Mouse (Mus musculus) CD4-positive, CD25-positive, alpha-beta regulatory T cell, adult 2 months (primary cell): ENCODE results near the gene Gpr152.

Source experiments
- DNase-seq: peaks from one replicate; pipeline ENCODE4 v3.0.0-alpha.2; 2012; ENCODE audit warnings: low read depth, low spot score

Gene Gpr152

DNA sequence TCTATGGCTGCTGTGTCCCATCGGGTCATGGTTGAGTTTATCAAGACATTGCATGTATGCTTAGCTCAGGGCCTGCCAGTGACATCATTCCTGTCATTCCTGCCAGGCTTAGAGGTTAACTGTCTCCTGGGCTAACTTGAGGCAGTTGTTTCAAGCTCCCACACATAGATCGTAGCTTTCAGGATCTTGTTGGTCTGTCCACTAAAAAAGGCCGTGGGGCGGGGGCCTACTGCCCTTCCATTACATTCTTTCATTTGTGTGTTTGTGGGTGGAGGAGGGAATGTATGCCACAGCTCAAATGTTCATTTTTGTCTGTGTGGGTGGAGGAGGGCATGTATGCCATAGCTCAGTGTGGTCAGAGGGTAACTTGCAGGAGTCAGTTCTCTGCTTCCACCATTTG lies 9.5 kb upstream of the Gpr152 start:
- no peak for DNase-seq

DNA sequence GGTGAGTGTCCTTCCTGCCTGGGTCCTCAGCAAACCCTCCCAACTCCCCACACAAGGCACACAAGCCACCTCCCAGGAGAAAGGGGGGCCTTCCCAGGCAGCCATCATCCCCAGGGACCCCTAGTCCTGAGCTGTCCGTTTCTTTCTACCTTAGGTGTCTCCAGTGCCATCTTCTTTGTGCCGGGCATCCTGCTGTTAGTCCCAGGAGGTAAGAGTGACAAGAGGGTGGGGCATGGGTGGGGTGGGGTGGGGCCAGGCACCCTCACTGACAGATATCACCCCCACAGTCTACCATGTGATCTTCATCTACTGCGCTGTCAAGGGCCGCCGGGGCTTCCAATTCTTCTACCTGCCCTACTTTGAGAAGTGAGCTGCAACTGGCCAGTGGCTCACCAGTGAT lies 8.5 kb upstream of the Gpr152 start:
- DNase-seq: no peak

DNA sequence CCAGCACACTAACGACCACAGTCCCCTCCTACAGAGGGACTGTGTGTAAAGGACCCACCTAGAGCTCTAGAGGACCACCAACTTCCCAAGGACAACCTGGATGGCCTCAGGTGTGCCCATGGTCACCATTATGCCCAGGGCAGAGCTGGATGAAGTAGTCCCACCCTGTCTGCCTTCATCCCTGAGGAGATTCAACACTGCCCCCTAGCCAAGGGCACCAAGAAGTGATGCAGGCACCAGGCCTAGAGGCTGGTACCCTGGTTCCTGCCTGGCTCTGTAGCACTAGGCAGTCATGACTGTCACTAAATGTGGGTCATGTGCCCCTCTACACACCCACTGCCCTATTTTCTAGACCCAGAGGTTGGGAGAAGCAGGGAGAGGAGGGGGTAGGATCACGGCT lies 7.8 kb upstream of the Gpr152 start:
- no peak for DNase-seq

DNA sequence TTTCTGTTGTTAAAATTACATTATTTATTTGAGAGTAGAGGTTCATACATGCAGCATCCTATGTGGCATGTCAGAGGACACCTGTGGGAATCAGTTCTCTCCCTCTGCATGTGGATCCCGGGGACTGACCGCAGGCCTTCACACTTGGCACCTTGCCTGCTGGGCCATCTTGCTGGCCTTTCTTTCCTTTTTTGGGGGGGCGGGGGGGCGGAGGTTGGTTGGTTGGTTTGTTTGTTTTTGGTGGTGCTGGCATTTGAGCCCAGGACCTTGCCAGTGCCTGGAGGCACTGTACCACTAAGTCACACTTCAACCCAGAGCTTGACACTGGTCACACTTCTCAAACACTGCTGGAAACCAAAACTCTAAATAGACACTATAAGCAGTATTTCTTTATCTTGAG lies 5.2 kb upstream of the Gpr152 start:
- DNase-seq: no peak

DNA sequence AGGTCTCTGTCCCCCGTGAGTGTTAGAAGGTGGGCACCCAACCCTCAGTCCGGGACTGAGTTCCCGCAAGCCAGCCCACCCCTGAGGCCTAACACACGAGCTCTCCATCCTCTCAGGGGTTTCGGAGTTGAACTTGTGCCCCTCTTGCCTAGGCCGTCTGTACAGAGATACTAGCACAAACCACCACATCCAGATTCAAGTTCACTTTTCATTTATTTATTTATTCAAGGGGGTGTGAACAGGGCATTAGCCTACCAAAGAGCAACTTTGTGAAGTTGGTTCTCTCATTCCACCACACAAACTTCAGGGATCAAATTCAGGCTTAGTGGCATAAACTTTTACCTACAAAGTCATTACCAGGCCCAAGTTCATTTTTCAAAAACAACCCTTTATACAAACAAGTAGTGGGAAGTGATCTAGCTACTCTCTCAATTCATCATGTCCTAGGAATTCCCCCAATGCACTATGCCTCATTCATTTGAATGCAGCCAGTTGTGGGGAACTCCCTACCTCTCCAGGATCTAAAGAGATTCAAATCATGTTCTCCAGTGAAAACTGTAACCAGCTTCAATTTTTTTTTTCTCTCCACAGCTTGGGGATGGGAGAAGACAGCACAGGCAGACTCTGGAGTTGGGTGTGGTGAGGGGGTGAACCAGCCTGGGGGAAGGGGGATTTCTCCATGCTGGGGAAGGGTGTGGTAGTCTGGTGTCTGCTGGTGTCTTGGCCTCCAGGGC lies 4.2 kb upstream of the Gpr152 start:
- peak; percentile 45 for DNase-seq

DNA sequence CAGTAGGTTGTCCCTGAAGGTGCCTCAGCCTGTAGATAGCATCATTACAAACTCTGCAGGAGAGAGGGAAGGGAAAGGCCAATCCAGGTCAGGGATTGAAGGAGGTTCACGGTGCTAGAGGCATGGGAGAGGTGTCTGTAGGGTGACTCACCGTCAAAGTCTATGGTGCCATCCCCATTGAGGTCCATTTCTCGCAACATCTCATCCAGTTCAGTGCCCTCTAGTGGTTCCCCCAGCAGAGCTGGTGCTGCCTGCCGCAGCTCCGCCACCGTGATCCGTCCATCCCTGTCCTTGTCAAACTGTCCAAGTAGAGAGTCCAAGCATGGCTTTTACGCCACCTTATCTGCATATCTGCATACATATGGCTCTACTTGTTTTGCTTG lies 3.6 kb upstream of the Gpr152 start:
- peak; percentile 66 for DNase-seq

DNA sequence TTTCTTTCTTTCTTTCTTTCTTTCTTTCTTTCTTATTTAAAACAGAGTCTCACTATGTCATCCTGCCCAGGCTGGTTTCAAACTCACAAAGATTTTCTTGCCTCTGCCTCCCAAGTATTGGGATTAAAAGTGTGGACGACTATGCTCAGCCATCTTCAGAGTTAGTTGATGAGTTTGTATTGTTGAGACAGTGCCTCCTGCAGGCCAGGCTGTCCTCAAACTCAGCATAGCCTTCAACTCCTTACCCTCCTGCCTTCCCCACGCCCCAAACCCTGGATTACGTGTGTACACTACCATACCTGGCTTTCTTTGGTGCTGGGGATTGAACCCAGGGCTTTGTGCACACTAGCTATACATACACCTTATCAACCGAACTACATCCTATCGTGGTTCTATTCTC lies 3.1 kb upstream of the Gpr152 start:
- DNase-seq: peak; percentile 62

DNA sequence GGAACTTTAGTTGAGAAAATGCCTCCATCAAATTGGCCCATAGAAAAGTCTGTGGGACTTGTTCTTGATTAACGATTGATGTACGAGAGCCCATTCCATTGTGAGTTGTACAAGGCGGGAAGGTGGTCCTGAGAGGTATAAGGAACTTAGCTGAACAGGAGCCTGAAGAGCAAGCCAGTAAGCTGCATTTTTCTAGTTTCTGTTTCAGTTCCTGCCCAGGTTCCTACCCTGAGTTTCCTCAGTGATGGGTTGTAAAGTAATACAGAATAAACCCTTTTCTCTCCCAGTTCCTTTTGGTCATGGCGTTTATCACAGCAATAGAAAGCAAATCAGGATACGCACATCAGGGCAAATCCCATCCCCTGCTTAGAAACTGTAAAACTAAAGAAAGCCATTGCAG lies 1.7 kb upstream of the Gpr152 start:
- peak; percentile 39 for DNase-seq

DNA sequence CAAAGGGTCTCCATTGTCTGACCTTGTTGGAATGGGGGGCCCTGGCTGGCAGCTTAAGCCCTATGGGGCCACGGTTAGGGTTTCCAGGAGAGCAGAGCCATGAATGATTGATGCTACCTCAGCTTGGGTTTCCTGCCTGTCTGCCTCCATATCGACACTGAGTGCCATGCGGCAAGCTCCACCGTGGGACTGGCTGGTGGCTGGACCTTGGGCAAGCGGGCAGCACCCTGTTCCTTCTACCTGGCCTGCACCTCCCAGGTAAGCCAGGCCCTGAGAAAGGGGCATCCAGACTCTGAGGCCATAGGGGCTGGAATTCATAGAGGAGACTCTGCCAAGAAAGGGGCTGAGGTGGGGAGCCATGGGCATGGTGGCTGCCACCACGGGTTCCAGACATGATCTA lies 560 bp downstream of the Gpr152 start:
- no peak for DNase-seq

DNA sequence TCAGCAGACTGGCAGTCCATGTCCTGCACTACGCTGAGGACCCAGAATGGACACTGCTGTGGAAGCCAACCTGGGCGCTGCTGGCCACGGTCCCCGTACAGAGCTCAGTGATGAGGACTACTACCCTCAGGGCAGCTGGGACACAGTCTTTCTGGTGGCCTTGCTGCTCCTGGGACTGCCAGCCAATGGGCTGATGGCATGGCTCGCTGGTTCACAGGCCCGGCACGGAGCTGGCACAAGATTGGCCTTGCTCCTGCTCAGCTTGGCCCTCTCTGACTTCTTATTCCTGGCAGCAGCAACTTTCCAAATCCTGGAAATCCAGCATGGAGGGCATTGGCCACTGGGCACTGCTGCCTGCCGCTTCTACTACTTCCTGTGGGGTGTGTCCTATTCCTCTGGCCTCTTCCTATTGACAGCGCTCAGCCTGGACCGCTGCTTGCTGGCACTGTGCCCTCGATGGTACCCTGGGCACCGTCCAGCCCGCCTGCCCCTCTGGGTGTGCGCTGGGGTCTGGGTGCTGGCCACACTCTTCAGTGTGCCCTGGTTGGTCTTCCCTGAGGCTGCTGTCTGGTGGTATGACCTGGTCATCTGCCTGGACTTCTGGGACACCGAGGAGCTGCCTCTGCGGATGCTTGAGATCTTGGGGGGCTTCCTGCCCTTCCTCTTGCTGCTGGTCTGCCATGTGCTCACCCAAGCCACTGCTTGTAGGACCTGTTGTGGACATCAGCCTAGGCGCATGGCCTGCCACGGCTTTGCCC lies 3.0 kb downstream of the Gpr152 start:
- no peak for DNase-seq

DNA sequence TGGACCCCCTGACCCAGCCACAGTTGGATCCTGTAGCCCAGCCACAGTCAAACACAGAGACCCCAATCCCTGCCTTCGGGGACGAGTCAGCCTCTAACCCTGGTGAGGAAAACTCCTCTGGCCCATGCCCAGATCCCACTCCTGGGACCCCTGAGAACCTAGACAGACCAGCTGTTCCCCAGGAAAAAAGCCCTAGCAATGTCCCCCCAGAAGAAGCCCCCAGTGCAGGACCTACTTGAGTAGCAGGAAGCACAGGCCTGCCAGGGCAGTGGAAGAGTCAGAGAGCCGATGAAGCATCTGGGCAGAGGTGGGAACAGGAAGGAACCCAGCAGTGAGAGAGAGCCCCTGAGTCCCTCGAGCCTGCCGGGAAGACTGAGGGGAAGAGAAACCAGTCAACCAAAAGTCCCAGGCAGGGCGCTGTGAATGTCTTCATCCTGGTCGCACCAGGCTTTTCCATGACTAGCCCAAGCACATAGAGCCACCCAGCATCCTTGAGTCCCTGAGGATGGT lies 4.2 kb downstream of the Gpr152 start, which contains the start of gene Cabp4:
TSS of gene Cabp4 (minus strand) at position 275 of the 510 bp plus-strand sequence.
- no peak for DNase-seq

DNA sequence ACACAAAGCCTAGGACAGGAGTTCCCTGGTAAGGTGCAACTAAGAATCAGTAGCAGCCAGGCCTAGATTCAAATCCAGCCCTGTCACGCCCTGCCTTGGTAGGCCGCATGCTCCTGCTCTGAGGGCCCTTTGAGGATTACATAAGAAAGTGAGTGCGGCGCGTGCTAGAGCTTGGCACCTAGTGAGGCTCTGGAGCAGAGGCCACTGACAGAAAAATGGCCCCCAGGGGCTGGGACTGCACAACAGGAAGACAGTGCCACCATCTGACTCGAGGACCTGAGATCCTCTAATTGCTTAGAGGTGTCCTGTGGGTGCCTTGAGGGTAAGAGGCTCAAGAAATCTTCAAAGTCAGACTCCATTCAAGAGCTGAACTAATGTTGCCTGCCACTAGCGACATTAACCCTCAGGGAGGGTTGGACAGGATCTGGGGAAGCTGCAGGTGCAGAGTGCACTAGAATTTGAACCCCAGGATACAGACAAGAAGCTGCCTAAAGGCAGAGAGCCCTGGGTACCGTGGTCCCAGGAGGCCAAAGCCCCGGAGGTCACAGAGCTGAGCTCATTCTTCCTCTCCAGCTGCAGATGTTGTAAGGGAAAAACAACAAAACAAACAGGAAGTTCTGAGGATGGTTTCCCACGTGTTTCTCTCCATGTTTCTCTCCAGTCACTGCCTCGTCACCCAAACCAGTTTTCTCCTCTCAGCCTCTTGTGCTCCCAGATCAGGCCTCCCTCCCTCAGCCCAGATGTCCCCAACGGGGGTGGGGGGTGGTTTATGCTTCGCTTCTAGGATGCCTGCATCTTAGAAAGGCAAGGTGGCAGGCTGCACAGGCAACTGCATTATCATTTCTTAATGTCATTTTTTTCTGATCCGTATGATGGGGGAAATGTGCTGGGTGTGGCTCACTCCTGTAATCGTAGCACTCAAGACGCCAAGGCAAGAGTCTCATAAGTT lies 5.2 kb downstream of the Gpr152 start:
- peak; percentile 29 for DNase-seq

DNA sequence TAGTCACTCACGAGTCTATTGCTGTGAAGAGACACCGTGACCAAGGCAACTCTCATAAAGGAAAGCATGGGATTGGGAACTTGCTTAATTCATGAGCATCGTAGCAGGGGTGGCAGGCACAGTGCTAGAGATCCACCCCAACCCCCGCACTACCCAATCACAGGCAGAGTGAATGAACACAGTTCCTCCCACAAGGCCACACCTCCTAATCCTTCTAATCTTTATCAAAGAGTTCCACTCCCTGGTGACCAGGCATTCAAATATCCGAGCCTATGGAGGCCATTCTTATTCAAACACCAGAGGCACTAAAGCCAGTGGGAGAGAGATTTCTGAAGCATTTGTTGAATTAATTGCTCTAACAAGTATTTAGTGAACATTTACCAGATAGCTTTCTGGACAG lies 6.3 kb downstream of the Gpr152 start:
- DNase-seq: no peak

DNA sequence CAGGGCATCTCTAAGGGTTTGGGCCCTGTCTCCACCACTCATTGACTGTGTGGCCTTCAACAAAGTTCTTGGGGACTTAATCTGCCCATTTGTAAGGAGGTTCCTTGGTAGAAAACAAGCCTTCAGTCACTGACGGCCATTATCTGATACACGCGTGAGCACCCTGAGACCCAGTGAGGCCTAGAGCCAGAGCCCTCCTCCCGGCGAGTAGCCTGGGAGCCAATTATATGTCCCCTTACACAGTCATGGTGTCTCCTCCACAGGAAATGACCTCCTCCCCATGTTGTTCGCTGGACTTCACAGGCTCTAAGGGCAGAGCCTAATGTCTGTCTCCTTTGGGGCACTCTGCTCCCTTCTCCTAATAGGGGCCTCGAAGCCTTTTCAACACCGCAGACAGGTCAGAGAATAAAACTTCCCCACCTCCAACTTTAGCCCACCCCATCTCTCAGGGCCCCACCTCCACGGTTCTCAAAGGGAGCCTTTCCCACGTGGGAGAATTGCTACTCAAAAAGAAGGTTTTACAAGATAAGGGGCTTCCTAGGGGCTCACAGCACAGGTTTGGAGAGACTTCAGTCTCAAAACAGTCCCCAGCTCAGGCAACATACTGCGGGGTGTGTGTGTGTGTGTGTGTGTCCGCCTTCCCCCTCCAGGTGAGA lies 6.9 kb downstream of the Gpr152 start:
- no peak for DNase-seq

DNA sequence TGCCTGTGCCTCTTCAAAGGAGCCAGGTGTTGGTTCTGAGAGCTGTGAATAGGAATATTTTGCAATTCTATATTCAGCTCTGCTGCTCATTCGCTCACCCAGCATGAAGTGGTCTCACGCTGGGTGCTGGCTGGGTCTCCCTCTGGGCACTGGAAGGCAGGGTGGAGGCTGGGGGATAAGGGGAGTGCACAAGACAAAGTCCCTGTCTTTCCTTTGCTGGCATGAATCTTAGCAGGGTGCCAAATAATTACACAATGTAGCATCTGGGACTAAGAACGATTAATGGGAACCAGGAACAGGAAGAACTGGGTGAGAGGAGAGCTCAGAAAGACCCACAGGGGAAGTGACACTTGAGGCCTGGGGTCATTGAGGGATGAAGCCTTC lies 7.4 kb downstream of the Gpr152 start:
- DNase-seq: no peak

DNA sequence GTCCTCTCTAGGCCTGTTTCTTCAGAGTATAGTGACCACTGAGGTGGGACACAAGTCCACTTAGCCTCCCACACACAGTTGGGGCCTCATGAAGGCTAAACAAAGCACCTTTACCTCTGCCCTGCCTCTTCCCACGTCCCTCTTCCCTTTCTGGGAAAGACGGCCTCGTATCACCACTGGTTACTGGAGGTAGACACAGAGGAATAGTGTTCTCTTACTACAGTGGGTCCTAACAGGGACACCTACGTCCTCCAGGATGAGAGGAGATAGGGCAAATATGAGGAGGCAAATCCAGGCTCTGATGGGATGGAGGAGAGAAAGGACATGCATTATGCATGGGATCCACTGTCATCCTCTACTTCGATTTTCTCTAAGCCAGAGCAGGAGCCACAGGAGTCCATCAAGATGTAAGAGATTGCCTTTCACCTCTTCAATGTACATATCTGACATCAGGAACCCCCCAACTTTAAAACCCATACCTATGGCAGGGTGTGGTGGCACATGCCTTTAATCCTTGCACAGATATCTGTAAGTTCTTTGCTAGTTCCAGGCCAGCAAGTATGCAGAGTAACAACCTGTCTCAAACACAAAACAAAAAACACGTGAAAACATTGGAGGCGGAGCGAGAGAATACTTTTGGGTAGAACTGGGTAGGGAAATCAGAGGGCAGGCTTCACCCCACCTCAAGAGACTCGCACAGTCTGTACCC lies 8.3 kb downstream of the Gpr152 start:
- no peak for DNase-seq

DNA sequence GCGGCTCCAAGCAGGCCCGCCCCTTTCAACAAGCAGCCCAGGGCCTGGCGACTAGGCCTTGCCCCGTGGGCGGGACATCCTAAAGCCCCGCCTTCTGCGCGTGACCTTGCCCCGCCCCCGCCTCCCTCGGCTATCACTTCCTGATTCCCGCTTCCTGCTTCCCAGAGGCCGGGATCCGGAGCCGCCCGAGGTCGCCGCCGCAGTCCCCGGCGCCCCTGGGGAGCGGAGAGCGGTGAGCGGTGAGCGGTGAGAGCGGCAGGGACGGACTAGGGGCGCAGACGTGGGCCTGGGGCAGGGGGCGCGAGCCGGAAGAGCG lies 8.9 kb downstream of the Gpr152 start, which contains the start of gene Coro1b:
TSS of gene Coro1b (plus strand) at position 129 of the 316 bp plus-strand sequence.
- peak; percentile 93 for DNase-seq

DNA sequence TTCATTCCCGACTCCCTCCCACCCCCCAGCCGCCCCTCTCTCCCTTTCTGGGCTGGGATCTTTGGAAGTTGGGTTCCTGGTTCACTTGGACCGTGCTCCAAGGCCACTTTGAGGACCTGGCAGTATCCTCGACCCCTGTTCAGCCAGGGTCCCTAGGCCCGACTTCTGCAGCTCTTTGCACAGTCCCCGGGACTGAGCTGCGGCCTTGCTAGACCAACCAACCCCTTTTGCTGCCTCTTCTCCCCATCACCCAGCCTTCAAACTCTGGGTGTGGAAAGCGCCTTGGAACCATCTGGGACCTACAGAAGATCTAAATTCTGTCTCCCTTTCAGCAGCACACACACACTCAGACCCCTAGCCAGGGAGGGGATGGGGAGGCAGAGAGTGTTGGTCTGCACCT lies 9.2 kb downstream of the Gpr152 start:
- DNase-seq: no peak

DNA sequence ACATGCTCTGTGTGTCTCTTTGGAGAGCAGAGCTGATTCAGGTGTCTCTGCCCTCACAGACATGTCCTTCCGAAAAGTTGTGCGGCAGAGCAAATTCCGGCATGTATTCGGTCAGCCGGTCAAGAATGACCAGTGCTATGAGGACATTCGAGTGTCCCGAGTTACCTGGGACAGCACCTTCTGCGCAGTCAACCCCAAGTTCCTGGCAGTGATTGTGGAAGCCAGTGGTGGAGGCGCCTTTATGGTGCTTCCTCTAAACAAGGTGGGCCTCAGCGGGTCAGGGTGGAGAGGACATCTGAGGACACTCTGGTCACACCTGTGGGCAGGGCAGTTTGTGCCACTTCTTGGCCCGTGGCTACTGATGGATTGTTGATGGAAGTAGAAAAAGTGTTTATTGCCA lies 9.7 kb downstream of the Gpr152 start:
- DNase-seq: no peak

DNA sequence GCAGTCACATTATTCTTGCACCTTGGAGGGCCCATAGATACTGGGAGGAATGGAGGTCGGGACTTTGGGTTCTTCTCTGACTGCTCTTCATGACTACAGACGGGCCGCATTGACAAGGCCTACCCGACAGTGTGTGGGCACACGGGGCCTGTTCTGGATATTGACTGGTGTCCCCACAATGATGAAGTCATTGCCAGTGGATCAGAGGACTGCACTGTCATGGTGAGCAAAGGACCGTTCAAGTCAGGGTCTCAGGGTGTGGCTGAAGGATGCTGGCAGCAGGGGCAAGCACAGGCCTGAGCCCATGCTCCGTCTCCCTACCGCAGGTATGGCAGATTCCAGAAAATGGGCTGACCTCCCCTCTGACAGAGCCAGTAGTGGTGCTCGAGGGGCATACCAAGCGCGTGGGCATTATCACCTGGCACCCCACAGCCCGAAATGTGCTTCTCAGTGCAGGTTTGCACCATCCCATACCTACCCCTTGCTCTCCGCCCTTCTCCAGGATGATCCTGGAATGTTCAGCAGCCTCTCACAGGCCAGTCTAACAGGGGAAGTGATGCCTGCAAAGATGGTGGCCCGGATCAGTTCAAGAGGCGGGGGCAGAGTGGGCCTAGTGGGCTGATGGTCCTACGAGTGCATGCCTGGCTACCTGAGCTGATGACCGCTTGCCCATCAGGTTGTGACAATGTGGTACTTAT lies 10.3 kb downstream of the Gpr152 start:
- DNase-seq: no peak
